Mouse (Mus musculus) limb, embryonic 15.5 days (tissue): ENCODE measurements at regions not wholly inside any gene's neighbourhood (a gene's known extent, or its start where the extent isn't known, plus 50 kb on each side); places are given as distances from the start of the nearest gene placed in this dataset.

ENCODE experiments used
- ATAC-seq: fragments of 200-750 bp; cut with Nextera tagmentation; 2 replicates; pipeline ENCODE4 v1.8.0; 2017; ENCODE audit warnings: low read depth, moderate TSS enrichment; ENCODE audit not compliant: insufficient number of reproducible peaks, low FRiP score, low TSS enrichment
- H3K27ac ChIP-seq: fragments of 300-500 bp; sonication (generic); 2 replicates; pipeline ENCODE4 v1.5.1; 2015; ENCODE audit warnings: moderate library complexity, mild to moderate bottlenecking, inconsistent platforms
- H3K27me3 ChIP-seq: fragments of 300-500 bp; sonication (generic); 2 replicates; pipeline ENCODE4 v1.6.1; 2015; ENCODE audit warnings: inconsistent platforms
- H3K36me3 ChIP-seq: fragments of 300-500 bp; sonication (generic); 2 replicates; pipeline ENCODE4 v1.6.1; 2015; ENCODE audit warnings: inconsistent platforms
- H3K4me1 ChIP-seq: fragments of 300-500 bp; sonication (generic); 2 replicates; pipeline ENCODE4 v1.6.1; 2015; ENCODE audit warnings: inconsistent platforms
- H3K4me2 ChIP-seq: fragments of 300-500 bp; sonication (generic); 2 replicates; pipeline ENCODE4 v1.6.1; 2015; ENCODE audit warnings: mild to moderate bottlenecking, inconsistent platforms
- H3K4me3 ChIP-seq: fragments of 300-500 bp; sonication (generic); 2 replicates; pipeline ENCODE4 v1.5.1; 2015; ENCODE audit warnings: mild to moderate bottlenecking, inconsistent platforms
- H3K9ac ChIP-seq: fragments of 300-500 bp; sonication (generic); 2 replicates; pipeline ENCODE4 v1.6.1; 2015; ENCODE audit warnings: inconsistent platforms
- H3K9me3 ChIP-seq: fragments of 300-500 bp; sonication (generic); 2 replicates; pipeline ENCODE4 v1.6.1; 2016; ENCODE audit warnings: inconsistent platforms
- WGBS: fragments of 180-500 bp; shearing (Covaris S2); methylation state at CpG from one replicate; pipeline ENCODE4 v1.1.7; 2015; 5-methylcytosine and 5-hydroxymethylcytosine counted together

DNA sequence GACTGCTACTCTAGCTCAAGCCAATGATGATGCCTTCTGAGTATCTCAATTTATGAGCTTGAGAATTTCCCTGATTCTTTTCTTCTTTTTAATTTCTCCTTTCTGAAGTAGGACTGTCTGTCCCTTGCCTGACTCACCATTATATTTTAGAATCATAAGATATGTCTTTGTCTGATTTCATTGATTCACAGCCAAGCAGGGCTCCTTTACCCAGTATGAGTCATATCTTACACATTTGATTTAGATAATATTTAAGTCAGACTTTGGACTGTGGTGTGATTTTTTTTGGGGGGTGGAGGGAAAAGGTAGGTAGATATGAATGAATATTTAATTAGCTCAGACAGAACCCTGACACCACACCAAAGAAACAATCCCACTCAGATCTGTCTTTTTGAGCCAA, 547.2 kb upstream of the Frg1 start:
- Histone ChIP-seq H3K4me2 (no peak overlapping the region), H3K9me3 (no peaks in the 10 kb centered on the region), H3K36me3 (no peaks in the 10 kb centered on the region), H3K9ac (no peak overlapping the region), H3K4me1 (no peaks in the 10 kb centered on the region), H3K27ac (no peak overlapping the region), H3K27me3 (no peaks in the 10 kb centered on the region), H3K4me3 (no peak overlapping the region)
- no peak for ATAC-seq

DNA sequence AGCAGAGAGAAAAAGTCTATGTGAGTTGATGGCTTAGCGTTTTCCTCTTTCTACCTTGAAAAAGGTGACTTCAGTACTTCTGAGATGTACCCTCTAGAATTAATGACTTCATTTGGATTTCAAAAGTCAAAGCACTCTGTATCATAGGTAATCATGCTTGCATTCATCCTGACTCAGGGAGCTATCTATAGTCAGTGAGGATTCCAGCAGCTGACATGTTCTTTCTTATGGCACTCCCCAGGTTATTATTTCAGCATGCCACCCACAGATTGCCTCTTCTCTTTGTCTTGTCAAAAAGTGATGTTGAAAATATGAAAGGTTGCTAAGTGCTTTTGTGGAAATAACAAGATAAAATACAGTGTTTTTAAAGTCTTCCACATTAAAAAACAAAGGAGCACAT, 540.0 kb upstream of the Frg1 start:
- H3K36me3 ChIP-seq: no peaks in the 10 kb centered on the region
- 90% methylated on average over 1 of the region's 1 CpGs for WGBS
- H3K4me1 ChIP-seq: no peaks in the 10 kb centered on the region
- no peaks in the 10 kb centered on the region for H3K27me3 ChIP-seq
- H3K4me3 ChIP-seq: no peak overlapping the region
- no peak overlapping the region for H3K4me2 ChIP-seq
- H3K9ac ChIP-seq: no peak overlapping the region
- no peak overlapping the region for H3K27ac ChIP-seq
- no peaks in the 10 kb centered on the region for H3K9me3 ChIP-seq
- ATAC-seq: no peak

DNA sequence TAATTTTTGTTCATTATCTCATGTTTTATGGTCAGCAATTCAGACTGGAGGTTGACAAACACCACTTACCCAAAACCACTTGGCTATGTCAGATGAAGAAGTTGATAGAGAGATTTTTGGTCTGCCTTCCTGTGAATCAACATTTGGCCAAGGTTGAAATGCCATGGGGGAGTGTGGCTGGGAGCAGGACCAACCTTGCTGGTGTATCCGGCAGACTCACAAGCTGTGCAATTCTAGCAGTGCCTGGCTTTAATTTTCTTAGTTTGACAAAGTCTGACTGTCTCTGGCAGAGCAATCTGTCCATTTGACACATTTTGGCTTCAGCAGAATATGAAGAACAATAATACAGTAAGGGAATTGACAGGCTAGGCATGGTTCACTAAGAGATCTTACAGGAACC, 533.9 kb upstream of the Frg1 start:
- Histone ChIP-seq H3K4me3 (no peak overlapping the region), H3K4me1 (no peaks in the 10 kb centered on the region), H3K27me3 (no peaks in the 10 kb centered on the region), H3K27ac (no peak overlapping the region), H3K4me2 (no peak overlapping the region), H3K36me3 (no peaks in the 10 kb centered on the region), H3K9me3 (no peaks in the 10 kb centered on the region), H3K9ac (no peak overlapping the region)
- WGBS: 45% methylated on average over 1 of the region's 1 CpGs
- no peak for ATAC-seq

DNA sequence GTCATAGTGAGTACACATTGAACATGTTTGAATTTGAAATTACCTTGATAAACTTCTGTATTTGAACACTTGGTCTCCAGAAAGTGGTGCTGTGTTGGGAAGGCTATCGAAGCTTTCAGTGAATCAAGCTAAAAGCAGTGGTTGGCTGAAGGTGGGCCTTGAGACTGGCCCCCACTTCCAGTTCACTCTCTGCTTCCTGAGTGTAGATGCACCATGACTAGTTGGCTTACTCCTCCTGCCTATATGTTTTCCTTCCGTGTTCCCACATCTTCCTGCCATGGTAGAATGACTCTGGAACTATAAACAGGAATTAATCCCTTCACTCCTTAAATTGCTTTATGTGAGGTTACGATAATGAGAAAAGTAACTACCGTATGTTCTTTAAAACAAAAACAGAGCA, 522.4 kb upstream of the Frg1 start:
- no peak overlapping the region for H3K9ac ChIP-seq
- no peak overlapping the region for H3K4me3 ChIP-seq
- no peak overlapping the region for H3K27ac ChIP-seq
- ATAC-seq: no peak
- H3K4me1 ChIP-seq: no peaks in the 10 kb centered on the region
- no peaks in the 10 kb centered on the region for H3K9me3 ChIP-seq
- 61% methylated on average over 4 of the region's 4 CpGs for WGBS
- no peak overlapping the region for H3K4me2 ChIP-seq
- no peaks in the 10 kb centered on the region for H3K27me3 ChIP-seq
- H3K36me3 ChIP-seq: no peaks in the 10 kb centered on the region

DNA sequence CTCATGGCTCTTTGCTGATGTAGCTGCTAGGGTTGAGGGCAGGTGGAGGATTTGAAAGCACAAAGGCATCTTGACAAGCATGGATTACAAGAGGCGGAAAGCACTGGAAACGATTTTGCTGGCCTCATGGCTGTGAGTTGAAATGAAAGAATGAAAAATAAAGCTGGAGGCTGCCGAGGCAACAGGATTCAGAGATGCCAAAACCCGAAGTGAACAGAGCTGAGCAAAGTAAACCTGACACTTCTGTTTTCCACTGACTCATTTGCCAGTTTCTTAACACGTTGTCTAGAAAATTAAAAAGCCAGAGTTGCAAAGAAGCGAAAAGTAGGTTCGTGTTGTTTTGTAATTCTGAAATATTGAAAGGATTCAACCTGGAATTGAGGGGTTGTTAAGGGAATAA, 504.2 kb upstream of the Frg1 start:
- WGBS: 62% methylated on average over 7 of the region's 7 CpGs
- Histone ChIP-seq H3K4me3 (no peak overlapping the region), H3K36me3 (no peaks in the 10 kb centered on the region), H3K27ac (no peak overlapping the region), H3K4me2 (no peak overlapping the region), H3K27me3 (no peaks in the 10 kb centered on the region), H3K4me1 (no peaks in the 10 kb centered on the region), H3K9me3 (no peaks in the 10 kb centered on the region), H3K9ac (no peak overlapping the region)
- ATAC-seq: no peak

DNA sequence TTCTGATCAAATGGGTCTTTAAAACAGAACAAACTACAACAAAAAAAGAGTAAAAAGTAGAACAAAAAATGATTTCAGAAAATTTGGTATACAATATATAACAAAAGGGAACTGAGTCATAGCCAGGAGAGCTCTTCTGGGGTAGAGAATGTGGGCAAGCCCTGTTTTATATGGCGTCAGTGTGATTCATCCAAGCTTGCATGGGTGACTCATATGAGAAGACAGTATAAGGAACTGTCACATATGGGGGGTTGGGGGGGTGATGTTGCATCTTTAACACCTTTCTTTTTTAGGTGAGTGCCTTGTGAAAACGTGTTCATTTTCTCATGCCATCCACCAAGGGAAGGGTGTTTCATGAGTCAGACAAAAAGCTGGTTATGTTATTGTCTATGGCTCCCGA, 503.7 kb upstream of the Frg1 start:
- Histone ChIP-seq H3K4me3 (no peak overlapping the region), H3K27me3 (no peaks in the 10 kb centered on the region), H3K27ac (no peak overlapping the region), H3K9ac (no peak overlapping the region), H3K4me2 (no peak overlapping the region), H3K9me3 (no peaks in the 10 kb centered on the region), H3K36me3 (no peaks in the 10 kb centered on the region), H3K4me1 (no peaks in the 10 kb centered on the region)
- 70% methylated on average over 3 of the region's 3 CpGs for WGBS
- no peak for ATAC-seq

DNA sequence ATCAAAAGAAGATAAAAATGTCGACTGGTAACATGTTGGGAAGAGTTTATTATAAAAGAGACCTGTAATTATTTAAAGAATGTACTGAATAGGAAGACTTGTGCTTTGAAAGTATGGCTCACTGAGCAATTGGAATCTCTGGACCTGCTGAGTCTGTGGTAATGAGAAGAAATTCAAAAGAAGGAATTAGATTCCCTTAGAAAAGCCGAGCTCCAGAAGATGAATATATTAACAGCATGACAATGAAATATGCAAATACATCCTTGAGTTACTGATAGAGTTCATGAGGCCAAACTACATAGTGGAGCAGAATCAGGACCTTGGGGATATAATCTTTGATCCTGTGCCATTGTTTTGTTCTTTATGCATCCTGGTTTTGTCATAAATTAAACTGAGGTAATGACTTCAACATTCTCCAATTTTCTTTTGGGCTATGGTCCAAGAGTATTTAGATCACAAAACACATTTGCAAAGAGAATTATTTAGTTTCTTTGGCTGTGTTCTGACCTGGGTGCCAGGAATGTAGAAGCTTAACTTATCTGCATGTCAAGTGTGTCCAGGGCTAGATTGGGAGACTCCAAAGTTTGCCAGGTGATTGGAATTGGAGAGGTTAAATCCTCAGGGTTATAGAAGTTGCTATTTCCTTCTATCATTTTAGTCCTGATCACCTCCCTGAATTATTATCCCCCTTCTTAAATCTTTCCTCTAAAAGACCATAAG, 461.3 kb upstream of the Frg1 start:
- no peak for ATAC-seq
- no peak overlapping the region for H3K4me2 ChIP-seq
- H3K27me3 ChIP-seq: no peaks in the 10 kb centered on the region
- H3K36me3 ChIP-seq: no peaks in the 10 kb centered on the region
- H3K9me3 ChIP-seq: no peaks in the 10 kb centered on the region
- H3K27ac ChIP-seq: no peak overlapping the region
- H3K4me3 ChIP-seq: no peak overlapping the region
- no peaks in the 10 kb centered on the region for H3K4me1 ChIP-seq
- WGBS: 56% methylated on average over 2 of the region's 2 CpGs
- no peak overlapping the region for H3K9ac ChIP-seq

DNA sequence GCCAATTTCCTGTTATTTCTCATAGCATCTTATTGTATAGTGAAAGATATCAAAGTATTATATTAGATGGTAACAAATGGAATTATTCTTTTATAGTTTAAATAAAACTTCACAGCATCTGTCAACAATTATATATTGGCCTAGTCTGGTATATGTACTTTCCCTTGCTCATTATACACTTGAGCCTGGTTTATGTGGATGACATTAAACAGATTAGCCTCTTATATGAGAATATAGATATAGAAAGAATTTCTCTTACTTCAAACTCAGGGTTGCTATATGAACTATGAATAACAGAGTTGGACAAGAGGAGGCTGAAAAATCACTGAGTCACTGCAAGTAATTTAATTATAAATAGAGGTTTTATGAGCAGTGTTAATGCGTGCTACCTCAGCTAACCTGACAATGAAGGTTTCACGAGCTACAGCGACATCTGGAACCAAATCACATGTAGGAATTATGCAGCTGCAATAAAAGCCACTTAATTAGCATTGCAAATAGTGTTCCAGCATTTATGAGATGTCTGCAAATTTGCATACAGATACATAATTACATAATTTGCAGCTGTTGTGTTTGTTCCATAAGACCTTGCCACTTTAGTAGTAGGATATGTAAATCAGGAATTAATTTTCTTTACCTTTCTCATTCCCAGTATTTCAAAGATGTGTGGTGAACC, 452.9 kb upstream of the Frg1 start:
- Histone ChIP-seq H3K36me3 (no peaks in the 10 kb centered on the region), H3K27me3 (no peaks in the 10 kb centered on the region), H3K4me1 (no peaks in the 10 kb centered on the region), H3K27ac (no peak overlapping the region), H3K9me3 (no peaks in the 10 kb centered on the region), H3K9ac (no peak overlapping the region), H3K4me3 (no peak overlapping the region), H3K4me2 (no peak overlapping the region)
- ATAC-seq: no peak
- 38% methylated on average over 3 of the region's 3 CpGs for WGBS

DNA sequence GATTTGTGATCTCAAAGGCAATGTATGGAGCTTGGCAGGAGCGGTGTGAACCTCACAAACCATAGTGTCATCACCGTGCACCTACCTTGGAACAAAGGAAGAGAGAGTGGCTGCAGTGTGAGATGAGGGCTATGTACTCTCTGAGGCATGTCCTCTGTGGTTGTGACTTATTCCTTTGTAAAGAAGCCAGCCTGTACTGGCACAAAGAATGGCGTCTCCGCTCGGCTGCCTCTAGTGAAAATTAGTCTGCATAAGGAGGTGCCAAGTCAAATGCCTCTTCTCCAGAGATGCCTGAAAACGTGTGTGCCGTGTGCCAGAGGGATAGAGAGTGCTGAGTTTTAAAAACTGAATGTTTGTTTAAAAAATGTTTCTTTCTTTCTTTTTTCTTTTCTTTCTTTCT, 444.0 kb upstream of the Frg1 start:
- 80% methylated on average over 7 of the region's 7 CpGs for WGBS
- Histone ChIP-seq H3K9me3 (no peaks in the 10 kb centered on the region), H3K4me1 (no peaks in the 10 kb centered on the region), H3K9ac (no peak overlapping the region), H3K36me3 (no peaks in the 10 kb centered on the region), H3K27me3 (no peaks in the 10 kb centered on the region), H3K27ac (no peak overlapping the region), H3K4me2 (no peak overlapping the region), H3K4me3 (no peak overlapping the region)
- ATAC-seq: no peak

DNA sequence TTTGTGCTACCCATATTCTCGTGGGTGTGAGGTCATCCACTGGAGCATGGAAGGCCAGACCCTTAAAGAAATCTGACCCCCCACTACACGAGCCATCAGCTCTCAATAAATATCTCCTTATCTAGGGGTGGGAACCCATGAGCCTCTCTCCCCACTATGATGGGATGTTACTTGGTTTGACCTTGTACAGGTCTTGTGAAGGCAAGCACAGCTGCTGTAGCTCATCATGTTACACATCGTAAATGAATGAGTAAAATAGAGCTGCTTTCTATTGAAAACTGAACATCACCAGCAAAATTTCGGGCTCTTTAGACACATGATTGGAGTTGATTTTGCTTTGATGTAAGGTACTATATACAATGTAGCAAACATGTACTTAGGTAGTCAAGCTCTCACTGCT, 414.8 kb upstream of the Frg1 start:
- H3K27ac ChIP-seq: no peak overlapping the region
- no peaks in the 10 kb centered on the region for H3K36me3 ChIP-seq
- no peak overlapping the region for H3K4me2 ChIP-seq
- no peak overlapping the region for H3K4me3 ChIP-seq
- no peaks in the 10 kb centered on the region for H3K4me1 ChIP-seq
- ATAC-seq: no peak
- H3K27me3 ChIP-seq: no peaks in the 10 kb centered on the region
- H3K9ac ChIP-seq: no peak overlapping the region
- no peaks in the 10 kb centered on the region for H3K9me3 ChIP-seq
- WGBS: 66% methylated on average over 4 of the region's 4 CpGs

DNA sequence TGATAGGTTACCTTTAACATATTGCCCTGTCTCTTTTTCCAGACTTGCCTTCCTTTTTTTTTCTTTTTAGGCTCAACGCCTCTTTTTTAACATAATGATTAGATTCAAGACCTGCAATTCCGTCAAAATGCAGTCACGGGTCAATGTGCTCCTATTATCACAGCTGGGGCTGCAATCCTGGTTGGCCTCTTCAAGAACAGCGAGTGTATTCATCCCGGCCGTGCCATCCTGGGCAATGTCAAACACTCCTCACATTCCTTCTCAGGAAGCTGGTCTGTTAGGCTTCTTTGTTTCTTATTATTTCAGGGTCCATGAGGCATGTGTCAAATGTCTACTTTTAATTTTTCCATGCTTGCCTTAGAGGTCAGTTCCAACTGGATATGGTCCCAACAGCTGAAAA, 413.5 kb upstream of the Frg1 start:
- H3K4me2 ChIP-seq: no peak overlapping the region
- H3K36me3 ChIP-seq: no peaks in the 10 kb centered on the region
- H3K4me1 ChIP-seq: no peaks in the 10 kb centered on the region
- 45% methylated on average over 6 of the region's 6 CpGs for WGBS
- ATAC-seq: no peak
- no peaks in the 10 kb centered on the region for H3K9me3 ChIP-seq
- H3K9ac ChIP-seq: no peak overlapping the region
- H3K27me3 ChIP-seq: no peaks in the 10 kb centered on the region
- no peak overlapping the region for H3K27ac ChIP-seq
- H3K4me3 ChIP-seq: no peak overlapping the region

DNA sequence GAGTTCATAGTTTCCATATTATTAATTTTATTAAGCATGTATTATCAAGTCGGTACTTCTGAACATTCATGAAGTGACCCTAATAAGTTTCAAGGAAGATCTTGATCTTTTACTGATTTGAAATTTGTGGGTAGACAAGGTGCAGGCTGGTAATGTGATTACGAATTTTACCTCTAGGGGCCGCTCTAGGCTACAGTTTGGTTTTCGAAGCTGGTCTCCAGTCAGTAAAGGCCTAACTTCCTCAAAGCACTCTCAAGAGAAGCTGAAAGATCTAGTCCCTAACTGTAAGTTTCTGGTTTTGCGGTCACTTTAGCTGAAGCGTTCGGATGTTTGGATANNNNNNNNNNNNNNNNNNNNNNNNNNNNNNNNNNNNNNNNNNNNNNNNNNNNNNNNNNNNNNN, 408.1 kb upstream of the Frg1 start:
- 17% methylated on average over 7 of the region's 7 CpGs for WGBS
- Histone ChIP-seq H3K36me3 (no peaks in the 10 kb centered on the region), H3K9me3 (no peaks in the 10 kb centered on the region), H3K4me2 (no peak overlapping the region), H3K4me3 (no peak overlapping the region), H3K4me1 (no peaks in the 10 kb centered on the region), H3K9ac (no peak overlapping the region), H3K27me3 (no peaks in the 10 kb centered on the region), H3K27ac (no peak overlapping the region)
- no peak for ATAC-seq

DNA sequence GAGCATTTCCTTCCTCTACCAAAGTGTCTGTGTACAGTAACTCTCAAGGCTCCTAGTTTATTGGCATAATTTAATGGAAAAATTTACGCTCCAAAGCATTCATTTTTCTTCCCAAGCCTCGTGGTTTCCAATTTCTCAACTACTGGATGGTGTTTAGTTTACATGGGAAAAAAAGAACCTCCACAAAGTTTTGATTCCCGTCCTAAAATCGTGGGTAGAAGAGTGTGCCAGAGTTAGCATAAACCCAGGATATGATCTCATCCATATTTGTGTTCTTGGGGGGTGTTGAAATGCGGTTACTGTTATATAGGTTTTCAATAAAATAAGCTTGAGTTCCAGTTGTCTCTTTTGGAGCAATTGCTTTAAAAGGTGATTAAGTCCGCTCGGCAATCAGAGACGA, 406.2 kb upstream of the Frg1 start:
- no peaks in the 10 kb centered on the region for H3K4me1 ChIP-seq
- no peaks in the 10 kb centered on the region for H3K27me3 ChIP-seq
- 0 out of 2 replicates have a peak overlapping the region, but pooled peaks have one; percentile 27 for H3K27ac ChIP-seq
- no peak for ATAC-seq
- no peak overlapping the region for H3K4me2 ChIP-seq
- no peaks in the 10 kb centered on the region for H3K36me3 ChIP-seq
- H3K4me3 ChIP-seq: no peak overlapping the region
- H3K9me3 ChIP-seq: no peaks in the 10 kb centered on the region
- 46% methylated on average over 8 of the region's 8 CpGs for WGBS
- no peak overlapping the region for H3K9ac ChIP-seq
